Mouse (Mus musculus) megakaryocyte, embryonic 14.5 days (primary cell): ENCODE results near the gene Hmcn1.

Experiments
- FLI1 ChIP-seq: IDR thresholded peaks from 2 replicates; pipeline ENCODE4 v1.6.1; 2012; ENCODE audit warnings: low read length, inconsistent platforms, mixed read lengths
- GATA1 ChIP-seq: IDR thresholded peaks from 3 replicates; pipeline ENCODE4 v1.6.1; 2012; ENCODE audit warnings: mixed read lengths, low read length, inconsistent platforms, borderline replicate concordance

DNA sequence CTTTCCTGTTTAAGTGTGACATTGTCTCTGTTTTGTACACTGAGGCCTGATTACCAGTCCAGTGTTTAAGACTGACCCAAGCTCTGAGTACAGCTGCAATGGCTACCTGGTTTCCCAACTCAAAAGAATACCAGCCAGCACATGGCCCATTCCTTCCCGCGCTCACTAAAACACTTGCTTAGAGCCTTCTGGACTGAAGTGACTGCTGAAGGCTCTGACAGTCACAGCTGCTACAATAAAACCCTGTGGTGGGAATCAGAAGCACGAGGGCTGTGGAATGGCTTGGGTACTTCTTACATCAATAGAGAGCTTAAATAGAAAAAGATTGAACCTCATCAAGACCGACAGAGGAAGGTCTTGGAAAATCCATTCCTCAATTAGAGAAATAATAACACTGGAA, 286.7 kb downstream of the Hmcn1 start:
- TF ChIP-seq GATA1 (no peak), FLI1 (no peak)
